Mouse (Mus musculus) lung, postnatal 36 days (tissue): ENCODE measurements around the gene Hoxa3.
A peak's percentile ranks its signal among the peaks of the same experiment; 100 is the strongest.

ENCODE experiments used
- DNase-seq: peaks from one replicate; pipeline ENCODE4 v3.0.0; 2022; ENCODE audit warnings: mixed read lengths

Hoxa3 gene

GRCm38 (mm10) chr6:52180726-52181125, 32.4 kb downstream of the Hoxa3 start:
- DNase-seq: no peak

- no peak for DNase-seq
Observed at GRCm38 (mm10) chr6:52180213-52180710, 32.9 kb downstream of the Hoxa3 start.

- DNase-seq: no peak
Observed at GRCm38 (mm10) chr6:52179690-52180089, 33.4 kb downstream of the Hoxa3 start.

GRCm38 (mm10) chr6:52178918-52179665, 34.0 kb downstream of the Hoxa3 start:
- DNase-seq: no peak

GRCm38 (mm10) chr6:52177806-52178205, 35.3 kb downstream of the Hoxa3 start:
- no peak for DNase-seq

- DNase-seq: no peak
Observed at GRCm38 (mm10) chr6:52177061-52177735, 35.9 kb downstream of the Hoxa3 start, which contains the start of gene 5730596B20Rik. Gene 5730596B20Rik, plus strand, starts transcription at chr6:52177498.

- no peak for DNase-seq
Observed at GRCm38 (mm10) chr6:52176391-52176790, 36.7 kb downstream of the Hoxa3 start.

- peak; percentile 54 for DNase-seq
Observed at GRCm38 (mm10) chr6:52175864-52176263, 37.3 kb downstream of the Hoxa3 start.

GRCm38 (mm10) chr6:52174968-52175751, 38.0 kb downstream of the Hoxa3 start:
- peak; percentile 56 for DNase-seq

- DNase-seq: no peak
Observed at GRCm38 (mm10) chr6:52173648-52174047, 39.5 kb downstream of the Hoxa3 start.

GRCm38 (mm10) chr6:52172501-52172900, 40.6 kb downstream of the Hoxa3 start:
- peak; percentile 94 for DNase-seq

GRCm38 (mm10) chr6:52171938-52172337, 41.2 kb downstream of the Hoxa3 start:
- DNase-seq: no peak

GRCm38 (mm10) chr6:52171331-52171730, 41.8 kb downstream of the Hoxa3 start:
- DNase-seq: no peak

- DNase-seq: peak; percentile 59
Observed at GRCm38 (mm10) chr6:52170898-52171223, 42.3 kb downstream of the Hoxa3 start.

- no peak for DNase-seq
Observed at GRCm38 (mm10) chr6:52170166-52170897, 42.8 kb downstream of the Hoxa3 start.

GRCm38 (mm10) chr6:52169499-52170165, 43.5 kb downstream of the Hoxa3 start:
- no peak for DNase-seq

GRCm38 (mm10) chr6:52168191-52169055, 44.7 kb downstream of the Hoxa3 start:
- DNase-seq: no peak

GRCm38 (mm10) chr6:52167736-52168161, 45.4 kb downstream of the Hoxa3 start:
- no peak for DNase-seq

- DNase-seq: no peak
Observed at GRCm38 (mm10) chr6:52167176-52167575, 46.0 kb downstream of the Hoxa3 start.

- no peak for DNase-seq
Observed at GRCm38 (mm10) chr6:52166431-52167077, 46.6 kb downstream of the Hoxa3 start.
